Mouse (Mus musculus) lung, embryonic 16.5 days (tissue): ENCODE data around the gene Eps8l1. TPM values are rescaled to one million over a fixed set of nuclear protein-coding genes. Genes with fewer than 3 reads are reported as not detected.

Experiments used
- ATAC-seq: fragments of 200-750 bp; cut with Nextera tagmentation; 2 replicates; pipeline ENCODE4 v1.8.0; 2017; ENCODE audit warnings: low read depth, mild to moderate bottlenecking, moderate library complexity
- H3K27ac ChIP-seq: fragments of 300-500 bp; sonication (generic); 2 replicates; pipeline ENCODE4 v1.5.1; 2014; ENCODE audit warnings: mild to moderate bottlenecking, control low read depth, low read length
- H3K27me3 ChIP-seq: fragments of 300-500 bp; sonication (generic); 2 replicates; pipeline ENCODE4 v1.6.1; 2014; ENCODE audit warnings: low read depth, low read length, mixed read lengths; ENCODE audit not compliant: control insufficient read depth, insufficient read depth
- H3K36me3 ChIP-seq: fragments of 300-500 bp; sonication (generic); 2 replicates; pipeline ENCODE4 v1.6.1; 2014; ENCODE audit warnings: low read length; ENCODE audit not compliant: control insufficient read depth, insufficient read depth
- H3K4me1 ChIP-seq: fragments of 300-500 bp; sonication (generic); replicated peaks from 2 replicates; pipeline ENCODE4 v1.6.1; 2014; ENCODE audit warnings: low read length, mixed read lengths; ENCODE audit not compliant: control insufficient read depth, insufficient read depth
- H3K4me2 ChIP-seq: fragments of 300-500 bp; sonication (generic); 2 replicates; pipeline ENCODE4 v1.6.1; 2014; ENCODE audit warnings: low read depth, low read length, control low read depth
- H3K4me3 ChIP-seq: fragments of 300-500 bp; sonication (generic); 2 replicates; pipeline ENCODE4 v1.5.1; 2014; ENCODE audit warnings: mild to moderate bottlenecking, low read length, control low read depth
- H3K9ac ChIP-seq: fragments of 300-500 bp; sonication (generic); 2 replicates; pipeline ENCODE4 v1.6.1; 2014; ENCODE audit warnings: low read length, control low read depth
- H3K9me3 ChIP-seq: fragments of 300-500 bp; sonication (generic); 2 replicates; pipeline ENCODE4 v1.6.1; 2016; ENCODE audit warnings: low read length; ENCODE audit not compliant: control insufficient read depth
- WGBS: fragments of 180-500 bp; shearing (Covaris S2); extraction: QIAGEN DNeasy Blood & Tissue Kit; methylation state at CpG from one replicate; pipeline ENCODE4 v1.1.7; 2014; 5-methylcytosine and 5-hydroxymethylcytosine counted together
- polyA plus RNA-seq: library from polyadenylated mRNA; unstranded; fragments of >200 nt; fragmentation: Nextera tagmentation; extraction: Ambion mirVana; gene quantifications from 2 replicates; pipeline ENCODE4 v1.2.1, GENCODE M21; 2015

The Eps8l1 gene
- polyA plus RNA-seq, 1 experiment from 2014 or later = 21.3 TPM

DNA sequence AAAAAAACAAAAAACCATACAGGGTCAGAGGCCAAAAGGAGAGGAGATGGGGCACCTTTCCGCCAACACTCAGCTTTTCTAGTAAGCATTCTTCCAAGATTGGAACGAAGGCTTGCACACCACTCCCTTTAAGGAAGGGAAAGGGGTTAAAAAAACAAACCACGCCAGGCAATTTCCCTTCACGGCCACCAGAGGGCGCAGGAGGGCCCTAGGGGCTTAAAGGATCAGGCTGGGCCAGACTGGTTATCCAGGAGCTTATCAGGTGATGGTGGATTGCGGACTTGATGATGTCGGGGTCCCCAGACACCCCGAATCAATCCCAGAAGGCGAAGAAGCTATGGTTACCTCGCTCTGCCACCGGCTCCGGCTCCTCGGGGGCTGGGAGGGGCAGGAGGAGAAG lies 52.8 kb downstream of the Eps8l1 start:
- no peak for ATAC-seq
- Histone ChIP-seq H3K9me3 (no peaks in the 10 kb centered on the region), H3K4me1 (peaks cover 21% of the 10 kb centered on the region), H3K27ac (no peak overlapping the region), H3K4me3 (no peak overlapping the region), H3K36me3 (no peaks in the 10 kb centered on the region), H3K27me3 (no peaks in the 10 kb centered on the region), H3K4me2 (no peak overlapping the region), H3K9ac (no peak overlapping the region)
- 30% methylated on average over 13 of the region's 13 CpGs for WGBS

GRCm38 (mm10) chr7:4513829-4514712 lies 53.6 kb downstream of the Eps8l1 start:
- WGBS = 46% methylated on average over 6 of the region's 6 CpGs
- Histone ChIP-seq H3K4me1 (peaks cover 21% of the 10 kb centered on the region), H3K4me3 (no peak overlapping the region), H3K9me3 (no peaks in the 10 kb centered on the region), H3K4me2 (no peak overlapping the region), H3K9ac (peak overlapping the region; percentile 11; the same call in 1 of the 2 replicates), H3K36me3 (no peaks in the 10 kb centered on the region), H3K27me3 (no peaks in the 10 kb centered on the region), H3K27ac (no peak overlapping the region)
- ATAC-seq = no peak

DNA sequence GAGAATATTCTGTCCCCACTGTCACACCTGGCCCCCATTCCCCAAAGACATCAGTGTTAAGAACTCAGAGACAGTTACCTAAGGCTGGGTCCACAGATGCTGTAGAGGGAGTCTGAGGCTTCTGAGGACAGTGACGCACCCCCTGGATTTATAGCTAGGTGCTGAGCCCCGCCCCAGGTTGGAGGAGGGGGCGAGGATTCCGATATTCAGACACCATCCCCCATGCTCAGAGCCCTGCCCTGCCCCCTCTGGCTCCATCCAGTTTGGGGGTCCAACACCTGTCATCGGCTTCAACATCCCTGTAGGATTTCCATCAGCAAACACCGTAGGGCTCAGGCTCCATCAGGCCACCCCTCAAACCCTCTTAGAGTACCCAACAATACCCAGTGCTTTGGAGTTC lies 55.4 kb downstream of the Eps8l1 start:
- no peak for ATAC-seq
- H3K4me1 ChIP-seq = peaks cover 19% of the 10 kb centered on the region
- H3K27me3 ChIP-seq = peaks cover 4% of the 10 kb centered on the region
- H3K4me3 ChIP-seq = no peak overlapping the region
- no peak overlapping the region for H3K4me2 ChIP-seq
- no peaks in the 10 kb centered on the region for H3K36me3 ChIP-seq
- 60% methylated on average over 6 of the region's 6 CpGs for WGBS
- H3K9ac ChIP-seq = no peak overlapping the region
- no peak overlapping the region for H3K27ac ChIP-seq
- no peaks in the 10 kb centered on the region for H3K9me3 ChIP-seq

GRCm38 (mm10) chr7:4516332-4517050 lies 56.0 kb downstream of the Eps8l1 start, which contains the start of gene Tnnt1:
Gene Tnnt1, minus strand, starts transcription at chr7:4516382.
- H3K4me2 ChIP-seq = no peak within 1 kb of the TSS
- H3K9me3 ChIP-seq = no peaks in the 10 kb centered on the region
- H3K4me3 ChIP-seq = no peak within 1 kb of the TSS
- H3K9ac ChIP-seq = no peak within 1 kb of the TSS; the same call in 1 of the 2 replicates
- peaks cover 4% of the 10 kb centered on the region for H3K27me3 ChIP-seq
- H3K36me3 ChIP-seq = no peaks in the 10 kb centered on the region
- 0 out of 2 replicates have a peak, but pooled peaks have one; percentile 13 for ATAC-seq
- H3K4me1 ChIP-seq = peaks cover 20% of the 10 kb centered on the region
- 32% methylated on average over 3 of the region's 4 CpGs for WGBS
- no peak within 1 kb of the TSS for H3K27ac ChIP-seq

GRCm38 (mm10) chr7:4518487-4518886 lies 58.0 kb downstream of the Eps8l1 start:
- no peak for ATAC-seq
- H3K36me3 ChIP-seq = no peaks in the 10 kb centered on the region
- H3K27ac ChIP-seq = no peak overlapping the region
- 48% methylated on average over 1 of the region's 1 CpGs for WGBS
- no peak overlapping the region for H3K9ac ChIP-seq
- no peaks in the 10 kb centered on the region; the same call in 1 of the 2 replicates for H3K9me3 ChIP-seq
- H3K4me2 ChIP-seq = no peak overlapping the region
- H3K4me3 ChIP-seq = no peak overlapping the region
- peaks cover 13% of the 10 kb centered on the region for H3K4me1 ChIP-seq
- peaks cover 4% of the 10 kb centered on the region for H3K27me3 ChIP-seq

DNA sequence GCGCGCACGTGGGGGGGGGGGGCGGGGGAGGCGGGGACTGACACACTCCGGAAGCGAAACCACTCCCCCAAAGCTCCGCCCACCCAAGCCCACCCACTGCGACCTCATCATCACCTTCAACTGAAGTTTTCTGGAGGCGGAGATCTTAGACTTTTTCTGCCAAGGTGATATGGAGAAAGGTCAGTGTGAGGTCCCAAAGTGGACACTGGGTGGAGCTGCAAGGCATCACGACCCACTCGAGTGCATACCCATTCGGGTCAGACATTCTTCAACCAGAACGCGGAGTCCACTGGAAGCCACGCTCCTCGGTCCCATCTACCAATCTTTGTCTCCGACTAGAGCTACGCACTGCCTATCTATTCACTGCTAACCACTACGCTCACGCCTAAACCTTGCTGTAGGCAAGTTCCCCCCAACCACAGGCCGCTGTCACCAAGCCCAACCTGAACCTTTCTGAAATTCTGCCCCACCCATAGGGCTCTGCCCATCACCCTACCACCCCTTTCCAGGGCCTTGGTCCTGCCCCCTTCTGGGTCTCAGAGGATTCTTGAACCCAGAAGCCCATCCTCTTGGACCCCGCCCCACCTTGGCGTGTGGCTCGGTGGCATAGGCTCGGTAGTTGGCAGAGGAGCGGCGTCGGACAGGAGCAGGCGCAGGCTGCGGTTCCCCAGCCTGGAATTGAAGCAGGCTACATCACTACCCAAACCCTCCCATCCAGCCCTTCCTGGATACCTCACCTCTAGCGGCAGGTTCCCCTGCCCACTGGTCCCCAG lies 60.9 kb downstream of the Eps8l1 start:
- Histone ChIP-seq H3K4me2 (peak overlapping the region; percentile 59), H3K27ac (no peak overlapping the region), H3K4me1 (peaks cover 6% of the 10 kb centered on the region), H3K36me3 (no peaks in the 10 kb centered on the region), H3K9me3 (no peaks in the 10 kb centered on the region; the same call in 1 of the 2 replicates), H3K9ac (peak overlapping the region; percentile 51; the same call in 1 of the 2 replicates), H3K4me3 (peak overlapping the region; percentile 30), H3K27me3 (peaks cover 4% of the 10 kb centered on the region)
- 27% methylated on average over 30 of the region's 32 CpGs for WGBS
- ATAC-seq = peak; percentile 7; the same call in 1 of the 2 replicates

DNA sequence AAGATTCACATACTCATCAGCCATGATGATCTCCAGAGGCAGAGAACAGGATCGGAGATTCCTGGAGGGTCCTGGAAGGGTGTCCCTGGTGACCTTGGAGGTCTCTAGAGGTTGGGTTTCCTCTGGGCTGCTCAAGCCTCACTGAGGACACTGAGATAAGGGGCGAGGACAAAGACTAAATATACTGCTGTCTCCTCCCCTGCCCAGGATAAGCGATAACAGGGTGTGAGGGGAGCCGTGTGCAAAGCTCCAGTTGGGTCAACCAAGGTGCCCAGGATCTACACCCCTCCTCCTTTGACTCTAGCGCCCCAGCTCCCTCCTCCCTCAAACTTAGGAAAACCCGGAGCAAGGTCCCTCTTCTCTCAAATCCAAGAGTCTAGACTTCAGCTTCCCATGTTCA lies 61.8 kb downstream of the Eps8l1 start:
- H3K9ac ChIP-seq = no peak overlapping the region
- no peaks in the 10 kb centered on the region for H3K36me3 ChIP-seq
- H3K4me1 ChIP-seq = peaks cover 11% of the 10 kb centered on the region
- no peaks in the 10 kb centered on the region; the same call in 1 of the 2 replicates for H3K9me3 ChIP-seq
- no peak overlapping the region for H3K4me2 ChIP-seq
- no peak for ATAC-seq
- no peak overlapping the region for H3K27ac ChIP-seq
- H3K27me3 ChIP-seq = peaks cover 4% of the 10 kb centered on the region
- no peak overlapping the region for H3K4me3 ChIP-seq
- 60% methylated on average over 6 of the region's 6 CpGs for WGBS

DNA sequence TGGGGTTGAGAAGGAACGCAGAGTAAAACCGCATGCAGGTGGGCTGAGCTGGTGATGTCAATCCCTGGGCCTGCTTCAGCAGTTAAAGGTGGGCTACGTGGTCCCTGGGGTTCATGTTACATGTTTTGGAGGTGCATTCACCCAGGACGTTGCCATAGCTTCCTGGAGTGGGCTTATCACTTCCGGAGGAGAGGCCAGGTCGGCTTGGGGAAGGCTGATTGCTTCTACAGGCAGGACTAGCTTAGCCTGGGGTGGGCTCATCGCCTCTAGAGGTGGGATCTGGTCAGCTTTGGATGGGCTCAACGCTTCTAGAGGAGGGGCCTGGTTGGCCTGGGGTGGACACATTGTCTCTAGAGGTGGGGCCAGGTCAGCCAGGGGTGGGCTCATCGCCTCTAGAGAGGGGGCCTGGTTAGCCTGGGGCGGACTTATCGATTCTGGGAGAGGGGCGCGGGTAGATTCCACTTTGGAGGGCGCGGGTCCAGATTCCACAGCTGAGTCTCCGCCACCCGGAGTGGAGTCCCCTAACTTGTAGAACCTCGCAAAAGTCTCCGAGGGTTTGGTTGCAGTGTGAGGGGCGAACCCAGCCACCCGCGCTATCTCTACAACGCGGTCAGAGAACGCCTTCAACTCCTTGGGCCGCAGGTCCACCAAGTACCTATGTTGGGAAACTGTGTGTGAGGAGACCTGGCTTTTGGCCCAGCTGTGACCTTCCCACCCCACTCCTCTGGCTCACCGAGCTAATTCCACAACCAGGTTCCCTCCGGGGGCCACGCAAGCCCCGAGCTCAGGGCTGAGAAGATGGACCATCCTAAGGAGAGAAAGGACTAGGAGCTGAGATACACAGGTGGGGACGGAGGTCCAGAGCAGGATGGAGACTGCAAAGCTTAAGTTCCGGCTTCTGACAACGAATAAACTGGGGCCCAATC lies 63.0 kb downstream of the Eps8l1 start:
- H3K4me3 ChIP-seq = no peak overlapping the region

More for the DNA sequence above, 63.0 kb downstream of the Eps8l1 start:
- no peak overlapping the region; the same call in 1 of the 2 replicates for H3K9ac ChIP-seq
- no peak for ATAC-seq
- H3K4me2 ChIP-seq = no peak overlapping the region
- H3K4me1 ChIP-seq = peaks cover 11% of the 10 kb centered on the region
- H3K36me3 ChIP-seq = no peaks in the 10 kb centered on the region
- no peaks in the 10 kb centered on the region; the same call in 1 of the 2 replicates for H3K9me3 ChIP-seq
- H3K27me3 ChIP-seq = peaks cover 4% of the 10 kb centered on the region
- whole genome bisulfite sequencing = 83% methylated on average over 33 of the region's 33 CpGs
- no peak overlapping the region for H3K27ac ChIP-seq
